Mouse (Mus musculus) forebrain, embryonic 16.5 days (tissue): ENCODE measurements around the gene Rgs14. TPM values are rescaled to one million over a fixed set of nuclear protein-coding genes. Genes with fewer than 3 reads are reported as not detected.

ENCODE experiments used
- ATAC-seq: fragments of 200-750 bp; cut with Nextera tagmentation; 2 replicates; pipeline ENCODE4 v1.8.0; 2017; ENCODE audit warnings: mild to moderate bottlenecking, moderate library complexity
- H3K27ac ChIP-seq: fragments of 300-500 bp; sonication (generic); 2 replicates; pipeline ENCODE4 v1.5.1; 2014; ENCODE audit warnings: low read length, control low read depth
- H3K27me3 ChIP-seq: fragments of 300-500 bp; sonication (generic); replicated peaks from 2 replicates; pipeline ENCODE4 v1.6.1; 2014; ENCODE audit warnings: low read length; ENCODE audit not compliant: control insufficient read depth, insufficient read depth
- H3K36me3 ChIP-seq: fragments of 300-500 bp; sonication (generic); 2 replicates; pipeline ENCODE4 v1.6.1; 2014; ENCODE audit not compliant: control insufficient read depth, insufficient read depth
- H3K4me1 ChIP-seq: fragments of 300-500 bp; sonication (generic); replicated peaks from 2 replicates; pipeline ENCODE4 v1.6.1; 2014; ENCODE audit warnings: low read length; ENCODE audit not compliant: control insufficient read depth, insufficient read depth
- H3K4me2 ChIP-seq: fragments of 300-500 bp; sonication (generic); 2 replicates; pipeline ENCODE4 v1.6.1; 2014; ENCODE audit warnings: mild to moderate bottlenecking, low read length, control low read depth
- H3K4me3 ChIP-seq: fragments of 300-500 bp; sonication (generic); replicated peaks from 2 replicates; pipeline ENCODE4 v1.5.1; 2014; ENCODE audit warnings: mild to moderate bottlenecking, low read length, control low read depth
- H3K9ac ChIP-seq: fragments of 300-500 bp; sonication (generic); replicated peaks from 2 replicates; pipeline ENCODE4 v1.6.1; 2014; ENCODE audit warnings: low read depth, low read length, control low read depth
- H3K9me3 ChIP-seq: fragments of 300-500 bp; sonication (generic); 2 replicates; pipeline ENCODE4 v1.6.1; 2016; ENCODE audit warnings: low read length; ENCODE audit not compliant: control insufficient read depth
- WGBS: fragments of 180-500 bp; shearing (Covaris S2); extraction: QIAGEN DNeasy Blood & Tissue Kit; methylation state at CpG from one replicate; pipeline ENCODE4 v1.1.7; 2014; 5-methylcytosine and 5-hydroxymethylcytosine counted together
- polyA plus RNA-seq: library from polyadenylated mRNA; unstranded; fragments of >200 nt; fragmentation: Nextera tagmentation; extraction: Ambion mirVana; gene quantifications from 2 replicates; pipeline ENCODE4 v1.2.1, GENCODE M21; 2015

Gene Rgs14
- polyA plus RNA-seq, 1 experiment from 2014 or later = 1.4 TPM

- peaks cover 33% of the 10 kb centered on the region for H3K27me3 ChIP-seq
- H3K9me3 ChIP-seq = no peaks in the 10 kb centered on the region
- peak overlapping the region; percentile 40 for H3K4me2 ChIP-seq
- no peak overlapping the region for H3K27ac ChIP-seq
- H3K4me1 ChIP-seq = peaks cover 7% of the 10 kb centered on the region
- H3K9ac ChIP-seq = peak overlapping the region; percentile 39
- no peaks in the 10 kb centered on the region for H3K36me3 ChIP-seq
- peak; percentile 76 for ATAC-seq
- H3K4me3 ChIP-seq = peak overlapping the region; percentile 20
- 14% methylated on average over 35 of the region's 35 CpGs for WGBS
These were observed 51.6 kb downstream of the Rgs14 start for GRCm38 (mm10) chr13:55420933-55421800.

GRCm38 (mm10) chr13:55426613-55427012, 57.1 kb downstream of the Rgs14 start, which contains the start of gene F12:
Gene F12 (minus strand): TSS chr13:55426793.
- no peaks in the 10 kb centered on the region for H3K9me3 ChIP-seq
- H3K4me2 ChIP-seq = no peak within 1 kb of the TSS
- 90% methylated on average over 10 of the region's 10 CpGs for WGBS
- peaks cover 7% of the 10 kb centered on the region for H3K27me3 ChIP-seq
- H3K9ac ChIP-seq = no peak within 1 kb of the TSS
- no peak within 1 kb of the TSS for H3K27ac ChIP-seq
- no peaks in the 10 kb centered on the region for H3K4me1 ChIP-seq
- H3K4me3 ChIP-seq = no peak within 1 kb of the TSS
- H3K36me3 ChIP-seq = no peaks in the 10 kb centered on the region
- ATAC-seq = no peak

- no peak overlapping the region for H3K4me3 ChIP-seq
- no peaks in the 10 kb centered on the region for H3K27me3 ChIP-seq
- no peak overlapping the region for H3K4me2 ChIP-seq
- 79% methylated on average over 12 of the region's 12 CpGs for WGBS
- H3K9me3 ChIP-seq = no peaks in the 10 kb centered on the region
- no peak for ATAC-seq
- H3K4me1 ChIP-seq = no peaks in the 10 kb centered on the region
- no peak overlapping the region for H3K27ac ChIP-seq
- no peak overlapping the region for H3K9ac ChIP-seq
- no peaks in the 10 kb centered on the region for H3K36me3 ChIP-seq
These were observed 59.8 kb downstream of the Rgs14 start for GRCm38 (mm10) chr13:55429226-55429888.

GRCm38 (mm10) chr13:55430566-55430965, 61.0 kb downstream of the Rgs14 start:
- no peak overlapping the region for H3K27ac ChIP-seq
- H3K27me3 ChIP-seq = no peaks in the 10 kb centered on the region
- no peaks in the 10 kb centered on the region for H3K4me1 ChIP-seq
- no peaks in the 10 kb centered on the region for H3K9me3 ChIP-seq
- 80% methylated on average over 2 of the region's 2 CpGs for WGBS
- no peaks in the 10 kb centered on the region for H3K36me3 ChIP-seq
- H3K4me3 ChIP-seq = no peak overlapping the region
- no peak overlapping the region for H3K4me2 ChIP-seq
- no peak for ATAC-seq
- no peak overlapping the region for H3K9ac ChIP-seq

GRCm38 (mm10) chr13:55431889-55432685, 62.6 kb downstream of the Rgs14 start:
- no peak overlapping the region for H3K4me3 ChIP-seq
- no peaks in the 10 kb centered on the region for H3K9me3 ChIP-seq
- no peaks in the 10 kb centered on the region for H3K36me3 ChIP-seq
- ATAC-seq = no peak
- H3K4me1 ChIP-seq = no peaks in the 10 kb centered on the region
- no peaks in the 10 kb centered on the region for H3K27me3 ChIP-seq
- H3K27ac ChIP-seq = no peak overlapping the region
- no peak overlapping the region for H3K4me2 ChIP-seq
- WGBS = 83% methylated on average over 10 of the region's 10 CpGs
- H3K9ac ChIP-seq = no peak overlapping the region

Other genes with a start within 250 kb of the Rgs14 start
- gene Gm17617, start 236.2 kb upstream of the Rgs14 start, polyA plus RNA-seq = not detected in 2 replicates
- gene Fgfr4, start 217.1 kb upstream of the Rgs14 start, polyA plus RNA-seq = 0.67 and 1.4 TPM in 2 replicates
- 52.4 and 53.1 TPM in 2 replicates for gene Nsd1, start 159.9 kb upstream of the Rgs14 start, polyA plus RNA-seq
- gene Prelid1, start 49.2 kb upstream of the Rgs14 start, polyA plus RNA-seq = 288 and 303 TPM in 2 replicates
- gene Rab24, start 47.8 kb upstream of the Rgs14 start, polyA plus RNA-seq = 104 and 109 TPM in 2 replicates
- gene Mxd3, start 39.9 kb upstream of the Rgs14 start, polyA plus RNA-seq = 22.1 and 23.9 TPM in 2 replicates
- 56.3 and 59.7 TPM in 2 replicates for gene Lman2, start 6.9 kb upstream of the Rgs14 start, polyA plus RNA-seq
- gene Slc34a1, start 28.5 kb downstream of the Rgs14 start, polyA plus RNA-seq = 0.27 TPM in 1 of 2 replicates, not detected in the other
- gene Pfn3, start 45.5 kb downstream of the Rgs14 start, polyA plus RNA-seq = 0.43 and 0.84 TPM in 2 replicates
- gene F12, start 57.1 kb downstream of the Rgs14 start, polyA plus RNA-seq = not detected in 2 replicates
- gene Grk6, start 75.3 kb downstream of the Rgs14 start, polyA plus RNA-seq = 39.4 and 40.1 TPM in 2 replicates
- gene Prr7, start 94.5 kb downstream of the Rgs14 start, polyA plus RNA-seq = 4.1 and 4.3 TPM in 2 replicates
- 792 and 816 TPM in 2 replicates for gene Dbn1, start 118.4 kb downstream of the Rgs14 start, polyA plus RNA-seq
- 132 and 147 TPM in 2 replicates for gene Pdlim7, start 143.9 kb downstream of the Rgs14 start, polyA plus RNA-seq
- 3.1 and 4.6 TPM in 2 replicates for gene Dok3, start 159.6 kb downstream of the Rgs14 start, polyA plus RNA-seq
- gene Ddx41, start 166.9 kb downstream of the Rgs14 start, polyA plus RNA-seq = 67.3 and 70.6 TPM in 2 replicates
- gene Fam193b, start 201.4 kb downstream of the Rgs14 start, polyA plus RNA-seq = 57.8 and 62.2 TPM in 2 replicates
- 96.9 and 133 TPM in 2 replicates for gene Tmed9, start 204.0 kb downstream of the Rgs14 start, polyA plus RNA-seq
- 29.9 and 41.4 TPM in 2 replicates for gene B4galt7, start 230.2 kb downstream of the Rgs14 start, polyA plus RNA-seq